Mouse (Mus musculus) intestine, embryonic 16.5 days (tissue): ENCODE data around the gene Naa11. TPM values are rescaled to one million over a fixed set of nuclear protein-coding genes. Genes with fewer than 3 reads are reported as not detected.

Experiments
- ATAC-seq: fragments of 200-750 bp; cut with Nextera tagmentation; 2 replicates; pipeline ENCODE4 v1.8.0; 2017; ENCODE audit warnings: moderate TSS enrichment, moderate library complexity
- H3K27ac ChIP-seq: fragments of 300-500 bp; sonication (generic); 2 replicates; pipeline ENCODE4 v1.5.1; 2014; ENCODE audit warnings: mild to moderate bottlenecking, low read length
- H3K27me3 ChIP-seq: fragments of 300-500 bp; sonication (generic); replicated peaks from 2 replicates; pipeline ENCODE4 v1.6.1; 2014; ENCODE audit warnings: low read length, control low read depth, mixed read lengths; ENCODE audit not compliant: control insufficient read depth, insufficient read depth
- H3K36me3 ChIP-seq: fragments of 300-500 bp; sonication (generic); 2 replicates; pipeline ENCODE4 v1.6.1; 2014; ENCODE audit warnings: low read length, control low read depth; ENCODE audit not compliant: control insufficient read depth, insufficient read depth
- H3K4me1 ChIP-seq: fragments of 300-500 bp; sonication (generic); 2 replicates; pipeline ENCODE4 v1.6.1; 2014; ENCODE audit warnings: low read length, control low read depth, mixed read lengths; ENCODE audit not compliant: control insufficient read depth, insufficient read depth
- H3K4me2 ChIP-seq: fragments of 300-500 bp; sonication (generic); 2 replicates; pipeline ENCODE4 v1.6.1; 2014; ENCODE audit warnings: low read depth, low read length, control low read depth
- H3K4me3 ChIP-seq: fragments of 300-500 bp; sonication (generic); 2 replicates; pipeline ENCODE4 v1.5.1; 2014; ENCODE audit warnings: mild to moderate bottlenecking, low read length
- H3K9ac ChIP-seq: fragments of 300-500 bp; sonication (generic); 2 replicates; pipeline ENCODE4 v1.6.1; 2014; ENCODE audit warnings: low read depth, low read length
- H3K9me3 ChIP-seq: fragments of 300-500 bp; sonication (generic); 2 replicates; pipeline ENCODE4 v1.6.1; 2016; ENCODE audit warnings: low read length, control low read depth; ENCODE audit not compliant: control insufficient read depth
- WGBS: fragments of 180-500 bp; shearing (Covaris S2); extraction: QIAGEN DNeasy Blood & Tissue Kit; methylation state at CpG from one replicate; pipeline ENCODE4 v1.1.7; 2014; 5-methylcytosine and 5-hydroxymethylcytosine counted together
- polyA plus RNA-seq: library from polyadenylated mRNA; unstranded; fragments of >200 nt; fragmentation: Nextera tagmentation; extraction: Ambion mirVana; gene quantifications from 2 replicates; pipeline ENCODE4 v1.2.1, GENCODE M21; 2015

The Naa11 gene
- polyA plus RNA-seq, 1 experiment from 2014 or later: not detected

DNA sequence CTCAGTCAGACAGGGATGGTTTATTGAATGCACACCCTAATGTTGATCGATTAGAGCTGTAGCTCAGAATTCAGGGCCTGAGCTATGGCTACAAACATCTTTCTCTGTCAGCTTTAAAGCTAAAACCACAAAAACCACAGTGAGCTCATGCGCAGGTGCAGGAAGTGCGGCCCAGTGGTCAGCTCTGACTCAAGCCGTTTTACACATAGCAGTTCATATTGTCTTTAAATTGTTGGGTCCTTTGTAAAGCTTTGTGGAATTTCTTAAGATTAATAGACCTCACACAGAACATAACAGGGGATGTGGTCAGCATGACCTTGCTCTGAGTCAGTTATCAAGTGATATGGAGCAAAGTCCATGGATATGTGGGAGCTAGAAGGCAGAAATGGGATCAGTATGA lies 5.4 kb upstream of the Naa11 start:
- H3K4me2 ChIP-seq: no peak overlapping the region
- no peaks in the 10 kb centered on the region for H3K27me3 ChIP-seq
- no peaks in the 10 kb centered on the region for H3K4me1 ChIP-seq
- WGBS: 92% methylated on average over 4 of the region's 4 CpGs
- no peak overlapping the region for H3K4me3 ChIP-seq
- no peaks in the 10 kb centered on the region for H3K36me3 ChIP-seq
- no peaks in the 10 kb centered on the region for H3K9me3 ChIP-seq
- ATAC-seq: no peak
- H3K9ac ChIP-seq: no peak overlapping the region
- no peak overlapping the region for H3K27ac ChIP-seq

DNA sequence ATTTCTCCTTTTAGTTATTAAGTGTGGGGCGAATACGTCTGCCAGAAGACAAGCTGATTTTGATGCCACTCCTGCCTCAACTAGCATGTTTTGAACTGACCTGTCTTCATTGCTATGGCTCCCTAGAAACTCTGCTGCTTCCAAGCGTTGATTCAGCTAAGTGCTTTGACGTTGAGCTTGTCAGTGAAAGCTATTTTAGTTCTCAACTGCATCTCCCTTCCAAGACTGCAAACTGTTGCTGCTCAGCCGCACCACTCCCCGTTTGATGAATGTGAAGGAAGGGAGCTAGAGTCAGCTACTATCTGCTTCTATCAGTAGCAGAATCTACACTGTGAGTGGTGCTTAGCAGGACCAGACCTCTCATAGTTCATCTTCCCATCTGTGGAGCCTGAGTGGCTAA lies 4.6 kb downstream of the Naa11 start:
- H3K9ac ChIP-seq: no peak overlapping the region
- ATAC-seq: no peak
- H3K4me2 ChIP-seq: no peak overlapping the region
- H3K36me3 ChIP-seq: no peaks in the 10 kb centered on the region
- 69% methylated on average over 6 of the region's 6 CpGs for WGBS
- no peaks in the 10 kb centered on the region for H3K9me3 ChIP-seq
- H3K4me1 ChIP-seq: peaks cover 5% of the 10 kb centered on the region; the same call in 1 of the 2 replicates
- H3K4me3 ChIP-seq: no peak overlapping the region
- H3K27me3 ChIP-seq: no peaks in the 10 kb centered on the region
- no peak overlapping the region for H3K27ac ChIP-seq

DNA sequence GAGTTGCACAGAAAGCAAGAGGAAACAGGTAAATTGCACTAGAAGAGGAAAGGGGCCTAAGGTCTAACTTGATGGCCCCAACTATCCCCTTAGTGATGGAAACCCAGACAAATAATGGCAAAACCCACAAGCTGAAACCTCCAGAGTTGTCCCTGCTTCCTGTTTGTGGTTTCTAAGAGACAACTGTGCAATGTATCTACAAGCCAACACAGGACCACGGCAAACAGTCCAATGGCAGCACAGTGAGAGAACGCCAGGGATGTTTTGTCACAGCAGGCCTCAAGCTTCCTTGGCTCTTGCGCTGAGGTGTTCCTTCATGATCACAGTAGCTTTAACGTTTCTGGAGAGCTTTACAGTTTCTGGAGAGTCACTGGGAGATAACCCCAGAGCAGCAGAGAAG lies 7.8 kb downstream of the Naa11 start:
- Histone ChIP-seq H3K4me2 (no peak overlapping the region), H3K9me3 (no peaks in the 10 kb centered on the region), H3K4me3 (no peak overlapping the region), H3K27ac (no peak overlapping the region), H3K36me3 (no peaks in the 10 kb centered on the region), H3K9ac (no peak overlapping the region), H3K4me1 (peaks cover 5% of the 10 kb centered on the region; the same call in 1 of the 2 replicates), H3K27me3 (no peaks in the 10 kb centered on the region)
- ATAC-seq: no peak
- 69% methylated on average over 4 of the region's 4 CpGs for WGBS

DNA sequence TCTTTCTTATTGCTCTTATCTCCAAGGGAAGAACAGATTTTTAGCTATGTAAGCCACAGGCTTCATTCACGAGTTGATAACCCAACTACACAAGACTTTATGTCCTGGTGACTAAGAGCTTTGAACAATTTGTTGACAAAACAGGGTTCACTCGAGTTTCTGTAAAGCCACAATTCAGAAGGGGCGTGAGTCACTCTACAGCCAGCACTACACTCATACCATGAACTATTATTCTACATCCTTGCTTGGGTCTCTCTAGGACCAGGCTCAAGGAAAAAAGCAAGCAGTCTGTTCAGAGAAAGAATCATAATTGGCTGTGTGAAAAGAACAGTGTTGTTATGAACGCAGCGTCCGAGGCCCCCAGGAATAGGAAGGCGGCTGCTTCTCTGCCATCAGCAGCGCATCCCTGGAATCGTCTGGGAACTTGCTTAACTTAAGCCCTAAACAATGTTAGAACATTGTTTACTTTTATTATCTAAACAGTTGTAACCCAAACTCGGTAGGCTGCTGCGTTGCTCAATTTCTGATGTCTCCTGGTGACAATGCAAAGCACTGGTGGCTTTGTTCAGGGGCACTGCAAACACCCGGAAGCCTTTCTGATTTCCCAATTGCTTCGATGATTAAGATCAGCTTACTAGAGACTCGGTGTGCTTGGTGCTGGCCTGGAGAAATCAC lies 9.5 kb downstream of the Naa11 start:
- ATAC-seq: 0 out of 2 replicates have a peak, but pooled peaks have one; percentile 31
- Histone ChIP-seq H3K4me3 (0 out of 2 replicates have a peak overlapping the region, but pooled peaks have one; percentile 9), H3K9me3 (no peaks in the 10 kb centered on the region), H3K36me3 (no peaks in the 10 kb centered on the region), H3K27me3 (no peaks in the 10 kb centered on the region), H3K4me2 (peak overlapping the region; percentile 33; the same call in 1 of the 2 replicates), H3K27ac (no peak overlapping the region), H3K9ac (no peak overlapping the region), H3K4me1 (peaks cover 5% of the 10 kb centered on the region; the same call in 1 of the 2 replicates)
- 23% methylated on average over 14 of the region's 14 CpGs for WGBS

DNA sequence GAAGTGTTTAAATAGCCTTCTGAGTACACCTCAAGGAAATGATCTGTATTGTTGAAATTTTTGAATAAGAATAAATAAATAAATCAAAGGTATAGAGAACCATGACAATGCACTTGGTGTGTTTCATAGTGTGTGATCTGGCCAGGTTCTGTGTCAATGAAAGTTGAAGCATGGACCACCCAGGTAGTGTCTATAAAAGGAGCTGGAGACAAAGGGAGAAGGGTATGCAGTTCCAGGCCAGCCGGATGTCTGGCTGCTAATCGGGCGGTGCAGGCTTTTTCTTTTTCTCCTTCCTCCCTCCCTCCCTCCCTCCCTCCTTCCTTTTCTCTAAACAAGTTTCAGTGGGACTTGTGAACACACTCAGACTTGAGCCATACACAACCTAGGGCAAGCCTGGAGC lies 12.2 kb downstream of the Naa11 start:
- ATAC-seq: no peak
- H3K36me3 ChIP-seq: no peaks in the 10 kb centered on the region
- H3K27ac ChIP-seq: no peak overlapping the region
- H3K9ac ChIP-seq: no peak overlapping the region
- H3K4me1 ChIP-seq: peaks cover 5% of the 10 kb centered on the region; the same call in 1 of the 2 replicates
- no peaks in the 10 kb centered on the region for H3K9me3 ChIP-seq
- no peak overlapping the region for H3K4me2 ChIP-seq
- no peaks in the 10 kb centered on the region for H3K27me3 ChIP-seq
- H3K4me3 ChIP-seq: no peak overlapping the region
- 52% methylated on average over 3 of the region's 3 CpGs for WGBS

DNA sequence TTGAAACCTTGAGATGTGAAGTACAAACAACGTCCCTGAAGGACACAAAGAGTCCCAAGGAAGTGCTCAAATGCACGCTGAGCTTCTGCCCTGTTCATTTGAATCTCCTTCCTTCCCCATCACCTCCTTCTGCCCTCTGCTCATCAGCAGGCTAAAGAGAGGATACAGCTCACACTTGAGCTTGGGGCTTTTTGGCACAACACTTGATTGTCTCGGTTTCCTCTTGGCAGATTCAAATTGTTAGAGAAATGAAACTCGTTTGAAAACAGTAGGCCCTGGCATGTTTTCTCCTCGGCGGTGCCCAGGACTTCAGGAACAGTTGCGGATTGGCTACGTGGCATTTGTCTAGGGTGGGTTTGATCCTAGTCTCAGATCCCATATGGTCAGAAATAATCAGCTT lies 27.4 kb downstream of the Naa11 start:
- H3K27me3 ChIP-seq: no peaks in the 10 kb centered on the region
- no peak for ATAC-seq
- H3K4me1 ChIP-seq: no peaks in the 10 kb centered on the region
- no peak overlapping the region for H3K4me3 ChIP-seq
- no peak overlapping the region for H3K9ac ChIP-seq
- H3K27ac ChIP-seq: no peak overlapping the region
- no peaks in the 10 kb centered on the region for H3K9me3 ChIP-seq
- 79% methylated on average over 8 of the region's 8 CpGs for WGBS
- H3K4me2 ChIP-seq: no peak overlapping the region
- no peaks in the 10 kb centered on the region for H3K36me3 ChIP-seq

DNA sequence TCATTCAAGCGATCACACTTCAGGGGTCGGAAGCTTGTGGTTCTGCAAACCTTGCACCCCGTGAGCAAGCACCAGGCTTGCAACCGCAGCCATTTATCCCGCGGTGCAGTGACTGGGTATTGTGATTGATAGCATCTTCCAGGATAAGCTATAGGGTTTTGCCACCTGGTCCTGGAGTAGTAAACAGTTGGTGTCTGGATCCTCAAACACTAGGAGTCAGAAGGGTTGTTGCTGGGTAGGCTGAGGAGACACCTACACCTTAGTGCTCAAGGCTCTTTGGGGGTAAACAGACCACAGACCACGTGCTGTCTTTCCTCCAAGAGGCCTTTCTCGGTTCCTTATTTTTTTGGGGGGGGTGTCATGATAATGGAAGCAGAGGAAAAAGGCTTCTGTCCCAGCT lies 27.9 kb downstream of the Naa11 start:
- H3K4me1 ChIP-seq: no peaks in the 10 kb centered on the region
- no peaks in the 10 kb centered on the region for H3K27me3 ChIP-seq
- H3K9me3 ChIP-seq: no peaks in the 10 kb centered on the region
- no peak overlapping the region for H3K9ac ChIP-seq
- no peaks in the 10 kb centered on the region for H3K36me3 ChIP-seq
- WGBS: 41% methylated on average over 8 of the region's 8 CpGs
- H3K4me2 ChIP-seq: no peak overlapping the region
- no peak overlapping the region for H3K27ac ChIP-seq
- no peak for ATAC-seq
- no peak overlapping the region for H3K4me3 ChIP-seq

DNA sequence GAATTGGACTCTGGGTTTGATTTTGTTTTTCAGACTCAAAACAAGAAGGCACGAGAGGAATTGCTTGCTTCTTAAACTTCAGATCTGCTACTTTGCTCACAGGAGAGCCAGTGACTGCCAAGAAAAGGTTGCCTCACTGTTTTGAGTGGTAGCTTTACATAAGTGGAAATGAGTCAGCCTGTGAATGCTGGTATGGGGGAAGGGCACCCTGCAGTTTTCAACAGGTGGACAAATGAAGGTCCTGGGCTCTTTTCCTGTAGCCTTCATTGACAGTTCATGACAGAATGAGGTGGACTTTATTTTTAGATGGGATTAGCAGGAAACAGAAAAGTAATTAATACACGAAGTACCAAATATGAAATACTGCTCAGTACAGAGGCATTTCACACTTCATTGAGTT lies 29.6 kb downstream of the Naa11 start:
- H3K4me2 ChIP-seq: no peak overlapping the region
- no peak overlapping the region for H3K27ac ChIP-seq
- H3K4me1 ChIP-seq: no peaks in the 10 kb centered on the region
- no peak for ATAC-seq
- H3K9me3 ChIP-seq: 0 out of 2 replicates have a peak, but pooled peaks cover 2% of the 10 kb centered on the region
- H3K27me3 ChIP-seq: no peaks in the 10 kb centered on the region
- no peak overlapping the region for H3K4me3 ChIP-seq
- no peaks in the 10 kb centered on the region for H3K36me3 ChIP-seq
- WGBS: 71% methylated on average over 2 of the region's 2 CpGs
- H3K9ac ChIP-seq: no peak overlapping the region

DNA sequence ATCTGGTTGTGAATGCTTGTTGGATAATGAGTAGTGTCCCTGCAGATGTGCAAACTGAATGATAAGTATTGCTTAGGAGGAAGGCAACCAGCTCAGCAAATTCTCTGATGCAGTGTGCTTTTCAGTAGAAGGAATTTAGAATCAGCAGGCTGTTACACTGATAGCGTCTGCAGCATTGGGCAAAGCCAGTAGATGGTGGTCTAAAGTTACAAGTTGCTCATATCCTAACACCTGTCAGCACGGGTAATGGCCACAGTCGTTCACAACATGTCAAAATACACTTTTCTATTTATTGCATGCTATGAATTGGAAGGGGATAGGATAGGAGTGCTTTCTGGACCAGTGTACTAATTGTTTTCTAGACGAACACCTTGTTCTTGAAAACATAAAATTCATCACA lies 33.1 kb downstream of the Naa11 start:
- 62% methylated on average over 4 of the region's 4 CpGs for WGBS
- ATAC-seq: no peak
- no peak overlapping the region for H3K27ac ChIP-seq
- no peaks in the 10 kb centered on the region for H3K27me3 ChIP-seq
- no peak overlapping the region for H3K4me3 ChIP-seq
- H3K4me1 ChIP-seq: no peaks in the 10 kb centered on the region
- H3K9me3 ChIP-seq: 0 out of 2 replicates have a peak, but pooled peaks cover 3% of the 10 kb centered on the region
- H3K36me3 ChIP-seq: no peaks in the 10 kb centered on the region
- no peak overlapping the region for H3K9ac ChIP-seq
- no peak overlapping the region for H3K4me2 ChIP-seq

DNA sequence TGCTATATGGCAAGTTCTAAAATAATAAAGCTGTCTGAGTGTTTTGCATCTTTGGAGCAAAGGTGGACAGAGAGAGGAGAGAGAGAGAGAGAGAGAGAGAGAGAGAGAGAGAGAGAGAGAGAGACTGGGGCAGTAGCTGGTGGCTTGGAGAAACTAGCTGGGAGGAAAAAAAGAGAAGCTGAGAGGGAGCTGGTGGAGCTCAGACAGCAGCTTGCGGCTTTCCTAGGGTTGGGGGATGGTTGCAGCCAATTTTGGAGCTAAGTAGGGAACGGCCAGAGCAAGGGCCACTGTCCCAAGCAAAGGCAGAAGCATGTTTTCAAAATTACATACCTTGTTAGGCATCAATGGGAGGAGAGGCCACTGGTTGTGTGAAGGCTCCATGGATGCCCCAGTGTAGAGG lies 36.0 kb downstream of the Naa11 start:
- no peak overlapping the region for H3K27ac ChIP-seq
- 0 out of 2 replicates have a peak, but pooled peaks cover 3% of the 10 kb centered on the region for H3K9me3 ChIP-seq
- no peaks in the 10 kb centered on the region for H3K27me3 ChIP-seq
- H3K4me2 ChIP-seq: no peak overlapping the region
- no peak overlapping the region for H3K9ac ChIP-seq
- 63% methylated on average over 2 of the region's 2 CpGs for WGBS
- no peak overlapping the region for H3K4me3 ChIP-seq
- no peaks in the 10 kb centered on the region for H3K4me1 ChIP-seq
- ATAC-seq: no peak
- no peaks in the 10 kb centered on the region for H3K36me3 ChIP-seq
